Mouse (Mus musculus) CH12.LX (cell line): ENCODE data around the gene Gm21983. TPM values are rescaled to one million over a fixed set of nuclear protein-coding genes. Genes with fewer than 3 reads are reported as not detected.

ENCODE experiments used
- DNase-seq: peaks from one replicate; pipeline ENCODE4 v3.0.0-alpha.2; 2013; ENCODE audit errors: extremely low read depth
- H3K27ac ChIP-seq: 2 replicates; pipeline ENCODE4 v1.5.1; 2012; ENCODE audit warnings: low read depth, mild to moderate bottlenecking, control low read depth, moderate library complexity; ENCODE audit not compliant: insufficient read depth
- H3K27me3 ChIP-seq: replicated peaks from 2 replicates; pipeline ENCODE3; 2012; ENCODE audit warnings: inconsistent platforms
- H3K36me3 ChIP-seq, 2 experiments: replicated peaks in 1 of 2; 2 replicates each; pipeline versions ENCODE3 to v1.6.1; 2012; ENCODE audit warnings: inconsistent platforms in 1 of 2, low read length in 1 of 2, mild to moderate bottlenecking in 1 of 2, mixed read lengths in 1 of 2, moderate library complexity in 1 of 2; ENCODE audit not compliant: control insufficient read depth in 1 of 2, insufficient read depth in 1 of 2
- H3K4me1 ChIP-seq, 2 experiments: 2 replicates each; pipeline ENCODE4 v1.6.1; 2012; ENCODE audit warnings: inconsistent platforms in 1 of 2, moderate library complexity in 1 of 2; ENCODE audit not compliant: insufficient read depth in 2 of 2, control insufficient read depth in 1 of 2
- H3K4me2 ChIP-seq: 2 replicates; pipeline ENCODE4 v1.6.1; 2012; ENCODE audit warnings: low read depth, mild to moderate bottlenecking, control low read depth; ENCODE audit not compliant: poor library complexity, insufficient read depth, severe bottlenecking
- H3K4me3 ChIP-seq, 3 experiments: fragments of 150-350 bp in 1 of 3; sonication (generic) in 1 of 3; replicated peaks in 1 of 3; 2 replicates each; pipeline versions ENCODE3 to v1.5.1; 2011 to 2012; ENCODE audit warnings: low read depth in 2 of 3, low read length in 2 of 3, mild to moderate bottlenecking in 2 of 3, moderate library complexity in 2 of 3, control low read depth in 1 of 3, improper control_type of control experiment in 1 of 3, inconsistent platforms in 1 of 3, mixed read lengths in 1 of 3; ENCODE audit not compliant: poor library complexity in 1 of 3
- H3K79me2 ChIP-seq: replicated peaks from 2 replicates; pipeline ENCODE4 v1.6.1; 2012; ENCODE audit warnings: mild to moderate bottlenecking, moderate library complexity; ENCODE audit not compliant: control insufficient read depth, poor library complexity, insufficient read depth, severe bottlenecking; ENCODE audit errors: extremely low read depth
- H3K9ac ChIP-seq: 2 replicates; pipeline ENCODE4 v1.6.1; 2012; ENCODE audit warnings: low read depth, mild to moderate bottlenecking, control low read depth, moderate library complexity; ENCODE audit not compliant: insufficient read depth
- H3K9me3 ChIP-seq: replicated peaks from 2 replicates; pipeline ENCODE3; 2012; ENCODE audit warnings: low read length, inconsistent platforms, mixed read lengths
- BHLHE40 ChIP-seq: IDR thresholded peaks from 2 replicates; pipeline ENCODE4 v1.6.1; 2011; ENCODE audit warnings: mild to moderate bottlenecking, low read depth, low read length, improper control_type of control experiment
- CHD1 ChIP-seq: IDR thresholded peaks from 2 replicates; pipeline ENCODE4 v1.6.1; 2012; ENCODE audit warnings: low read depth, low read length, improper control_type of control experiment, inconsistent platforms
- CHD2 ChIP-seq: IDR thresholded peaks from 2 replicates; pipeline ENCODE4 v1.6.1; 2011; ENCODE audit warnings: low read length, improper control_type of control experiment
- CTCF ChIP-seq, 2 experiments: IDR thresholded peaks in 1 of 2; conservative IDR thresholded peaks in 1 of 2; 2 replicates each; pipeline ENCODE4 v1.5.1; 2011 to 2012; ENCODE audit warnings: low read depth in 2 of 2, low read length in 2 of 2, improper control_type of control experiment in 1 of 2, inconsistent platforms in 1 of 2, mild to moderate bottlenecking in 1 of 2, moderate library complexity in 1 of 2
- EP300 ChIP-seq: IDR thresholded peaks from 2 replicates; pipeline ENCODE4 v1.6.1; 2011; ENCODE audit warnings: low read length, improper control_type of control experiment
- IRF4 ChIP-seq: IDR thresholded peaks from 2 replicates; pipeline ENCODE4 v1.6.1; 2014; ENCODE audit warnings: low read depth, mild to moderate bottlenecking, inconsistent platforms, low read length, improper control_type of control experiment
- MAFK ChIP-seq: IDR thresholded peaks from 2 replicates; pipeline ENCODE4 v1.6.1; 2011; ENCODE audit warnings: low read length, improper control_type of control experiment; ENCODE audit not compliant: insufficient replicate concordance
- MAX ChIP-seq: IDR thresholded peaks from 2 replicates; pipeline ENCODE4 v1.6.1; 2011; ENCODE audit warnings: low read length, improper control_type of control experiment
- NRF1 ChIP-seq: IDR thresholded peaks from 2 replicates; pipeline ENCODE4 v1.6.1; 2014; ENCODE audit warnings: low read depth, mild to moderate bottlenecking, inconsistent platforms, low read length, improper control_type of control experiment, moderate library complexity
- POLR2A ChIP-seq: IDR thresholded peaks from 2 replicates; pipeline ENCODE4 v1.6.1; 2011; ENCODE audit warnings: low read depth, mild to moderate bottlenecking, improper control_type of control experiment, low read length
- POLR2AphosphoS2 ChIP-seq: IDR thresholded peaks from 2 replicates; pipeline ENCODE4 v1.6.1; 2011; ENCODE audit warnings: low read depth, low read length, improper control_type of control experiment
- RCOR1 ChIP-seq: conservative IDR thresholded peaks from 2 replicates; pipeline ENCODE4 v1.6.1; 2012; ENCODE audit warnings: low read depth, mild to moderate bottlenecking, inconsistent platforms, low read length, improper control_type of control experiment
- SMC3 ChIP-seq: IDR thresholded peaks from 2 replicates; pipeline ENCODE4 v1.6.1; 2011; ENCODE audit warnings: low read depth, low read length, improper control_type of control experiment
- TCF12 ChIP-seq: IDR thresholded peaks from 2 replicates; pipeline ENCODE4 v1.6.1; 2014; ENCODE audit warnings: low read depth, mild to moderate bottlenecking, inconsistent platforms, low read length, improper control_type of control experiment
- USF2 ChIP-seq: conservative IDR thresholded peaks from 2 replicates; pipeline ENCODE4 v1.6.1; 2011; ENCODE audit warnings: low read depth, low read length, improper control_type of control experiment
- ZC3H11A ChIP-seq: IDR thresholded peaks from 2 replicates; pipeline ENCODE4 v1.6.1; 2012; ENCODE audit warnings: low read depth, mild to moderate bottlenecking, inconsistent platforms, low read length, improper control_type of control experiment
- ZNF384 ChIP-seq: IDR thresholded peaks from 2 replicates; pipeline ENCODE4 v1.6.1; 2012; ENCODE audit warnings: low read depth, low read length, improper control_type of control experiment, inconsistent platforms
- dilution Hi-C: fragments of 300-500 bp; cut with MboI; formaldehyde crosslinking; loops from 2 replicates; pipeline ENCODE4 v1.14.3; 2020; ENCODE audit warnings: low sequenced_read_pairs; ENCODE audit not compliant: extremely low pct_unique_long_range_greater_than_20kb, extremely low pct_ligation_motif_present
- in situ Hi-C: fragments of 300-500 bp; cut with MboI; formaldehyde crosslinking; loops from 3 replicates; pipeline ENCODE4 v1.14.3; 2019; ENCODE audit warnings: low sequenced_read_pairs, low pct_ligation_motif_present, low pct_unique_long_range_greater_than_20kb, mixed read lengths
- polyA plus RNA-seq: library from polyadenylated mRNA; unstranded; fragments of >175 nt; gene quantifications from 2 replicates; pipeline ENCODE4 v1.2.1, GENCODE M21; 2012; ENCODE audit warnings: low read depth; ENCODE audit not compliant: insufficient read length
- total RNA-seq, 2 experiments: library from RNA; depleted of rRNA; stranded (reverse); fragments of 300-350 nt in 1 of 2; fragments of >200 nt in 1 of 2; gene quantifications; 2 replicates each; pipeline ENCODE4 v1.2.3; 2012 to 2014

Gm21983 gene
- total and polyA plus RNA-seq, 3 experiments = 0.13 to 0.81 TPM; not detected in 1

GRCm38 (mm10) chr7:27198355-27198754, 17.5 kb upstream of the Gm21983 start:
- no peak overlapping the region for H3K4me3 ChIP-seq
- H3K9me3 ChIP-seq = no peaks in the 10 kb centered on the region
- dilution Hi-C loops = no loop called here
- H3K36me3 ChIP-seq = peaks cover 12 to 57% of the 10 kb centered on the region in 2 experiments
- no peak overlapping the region for H3K27ac ChIP-seq
- no peak overlapping the region for H3K9ac ChIP-seq
- TF ChIP-seq MAX = no peak
- TF ChIP-seq EP300 = no peak
- TF ChIP-seq RCOR1 = no peak
- TF ChIP-seq BHLHE40 = no peak
- no peak for TF ChIP-seq ZC3H11A
- TF ChIP-seq IRF4 = no peak
- in situ Hi-C loops = no loop called here
- no peaks in the 10 kb centered on the region for H3K27me3 ChIP-seq
- peaks cover 6 to 53% of the 10 kb centered on the region in 2 experiments for H3K4me1 ChIP-seq
- DNase-seq = no peak
- H3K79me2 ChIP-seq = peaks cover 20% of the 10 kb centered on the region
- H3K4me2 ChIP-seq = no peak overlapping the region

- no peak overlapping the region for H3K9ac ChIP-seq
- peaks cover 11 to 59% of the 10 kb centered on the region in 2 experiments for H3K4me1 ChIP-seq
- H3K9me3 ChIP-seq = no peaks in the 10 kb centered on the region
- in situ Hi-C loops = no loop called here
- dilution Hi-C loops = no loop called here
- no peak overlapping the region for H3K27ac ChIP-seq
- H3K4me2 ChIP-seq = no peak overlapping the region
- TF ChIP-seq NRF1 = no peak
- TF ChIP-seq CHD2 = no peak
- TF ChIP-seq BHLHE40 = no peak
- no peak for TF ChIP-seq POLR2AphosphoS2
- TF ChIP-seq POLR2A = no peak
- TF ChIP-seq CTCF (conservative IDR thresholded peaks at IDR 0.05 in 1 of 2, IDR thresholded peaks at IDR 0.05 in 1 of 2; ENCODE audit: low read depth in 2 of 2, low read length in 2 of 2) = no peak
- TF ChIP-seq SMC3 = no peak
- no peak for TF ChIP-seq MAFK
- no peak for TF ChIP-seq TCF12
- no peak for TF ChIP-seq CHD1
- TF ChIP-seq USF2 = no peak
- no peak for TF ChIP-seq ZNF384
- H3K27me3 ChIP-seq = no peaks in the 10 kb centered on the region
- H3K36me3 ChIP-seq = peaks cover 15 to 57% of the 10 kb centered on the region in 2 experiments
- peaks cover 27% of the 10 kb centered on the region for H3K79me2 ChIP-seq
- DNase-seq = no peak
- H3K4me3 ChIP-seq = no peak overlapping the region
Measured at GRCm38 (mm10) chr7:27197634-27198033, 16.7 kb upstream of the Gm21983 start.
